In the genomic region with DNA sequence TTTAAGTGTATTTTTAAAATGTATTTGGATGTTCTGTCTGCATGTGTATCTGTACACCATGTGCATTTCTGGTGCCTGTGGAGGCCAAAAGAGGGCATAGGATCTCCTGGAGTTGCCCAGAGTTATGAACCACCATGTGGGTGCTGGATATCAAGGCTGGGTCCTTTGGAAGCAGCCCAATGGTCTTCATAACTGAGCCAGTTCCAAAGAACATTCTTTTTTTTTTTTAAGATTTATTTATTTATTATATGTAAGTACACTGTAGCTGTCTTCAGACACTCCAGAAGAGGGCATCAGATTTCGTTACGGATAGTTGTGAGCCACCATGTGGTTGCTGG, we compare ENCODE assay signal across 9 mouse cellular contexts. TPM values are rescaled to one million over a fixed set of nuclear protein-coding genes. Genes with fewer than 3 reads are reported as not detected.
DNase-seq lines count a peak whose midpoint lies in the region; ATAC-seq lines count a peak whose summit lies in the region.
"Not testable (repeated sequence)": the region's sequence is repeated elsewhere in the genome, so short reads cannot be mapped to it uniquely, and the experiment has no call there.
"Had no signal": no experiment of that assay in that cellular context is flagged by ENCODE, and none has a peak within 500 bp of the region (broad histone marks: within the 10 kb centered on the region; RNA-seq: fewer than 3 reads in every experiment).

No protein-coding gene starts in this region.

- H3K4me1 ChIP-seq in embryonic facial prominence, embryonic 10.5 days, result peaks cover 24% of the 10 kb centered on the region
- peaks cover 11% of the 10 kb centered on the region for H3K4me1 ChIP-seq in forebrain, embryonic 14.5 days (ENCODE audit: control insufficient read depth, insufficient read depth, low read length)
- peaks cover 22% of the 10 kb centered on the region for H3K4me1 ChIP-seq in hindbrain, embryonic 10.5 days (replicated peaks)
- not testable (repeated sequence) for H3K4me1 ChIP-seq in kidney, embryonic 14.5 days (ENCODE audit: control insufficient read depth, insufficient read depth, low read length)
- peaks cover 21% of the 10 kb centered on the region for H3K4me1 ChIP-seq in liver, embryonic 12.5 days
- peaks cover 28% of the 10 kb centered on the region for H3K4me1 ChIP-seq in midbrain, embryonic 13.5 days (replicated peaks)
- H3K4me1 ChIP-seq in neural tube, embryonic 14.5 days (ENCODE audit: control insufficient read depth, insufficient read depth, low read length), result peaks cover 10% of the 10 kb centered on the region

- H3K4me2 ChIP-seq in forebrain, embryonic 14.5 days (ENCODE audit: low read length), result peak overlapping the region; percentile 49
- H3K4me2 ChIP-seq in kidney, embryonic 14.5 days (replicated peaks; ENCODE audit: low read depth, low read length), result not testable (repeated sequence)
- peak overlapping the region; percentile 89; the same call in 1 of the 2 replicates for H3K4me2 ChIP-seq in liver, embryonic 12.5 days
- peak overlapping the region; percentile 65 for H3K4me2 ChIP-seq in midbrain, embryonic 13.5 days (replicated peaks)
- peak overlapping the region; percentile 54 for H3K4me2 ChIP-seq in neural tube, embryonic 14.5 days (ENCODE audit: low read depth, low read length)

- ATAC-seq in forebrain, embryonic 14.5 days; kidney, embryonic 14.5 days (ENCODE audit: low FRiP score, low TSS enrichment); liver, embryonic 12.5 days; midbrain, embryonic 13.5 days; neural tube, embryonic 14.5 days (ENCODE audit: low read depth): not testable (repeated sequence)

- WGBS in embryonic facial prominence, embryonic 10.5 days, result 85% methylated on average over 2 of the region's 2 CpGs
- 78% methylated on average over 2 of the region's 2 CpGs for WGBS in forebrain, embryonic 14.5 days
- WGBS in hindbrain, embryonic 10.5 days, result 88% methylated on average over 2 of the region's 2 CpGs
- 100% methylated on average over 2 of the region's 2 CpGs for WGBS in kidney, embryonic 14.5 days
- 74% methylated on average over 2 of the region's 2 CpGs for WGBS in liver, embryonic 12.5 days (ENCODE audit: insufficient replicate concordance)
- WGBS in midbrain, embryonic 13.5 days, result 77% methylated on average over 2 of the region's 2 CpGs
- 63% methylated on average over 2 of the region's 2 CpGs for WGBS in neural tube, embryonic 14.5 days

- not testable (repeated sequence) for H3K9me3 ChIP-seq in embryonic facial prominence, embryonic 10.5 days; forebrain, embryonic 14.5 days (replicated peaks; ENCODE audit: control insufficient read depth, low read length); hindbrain, embryonic 10.5 days; kidney, embryonic 14.5 days (ENCODE audit: control insufficient read depth, low read length); liver, embryonic 12.5 days (replicated peaks); midbrain, embryonic 13.5 days; neural tube, embryonic 14.5 days (ENCODE audit: control insufficient read depth, low read length)

- H3K9ac ChIP-seq in forebrain, embryonic 14.5 days (ENCODE audit: low read length), result peak overlapping the region; percentile 41; the same call in 1 of the 2 replicates
- not testable (repeated sequence) for H3K9ac ChIP-seq in kidney, embryonic 14.5 days (ENCODE audit: low read depth, low read length); liver, embryonic 12.5 days; neural tube, embryonic 14.5 days (replicated peaks; ENCODE audit: low read depth, low read length)
- peak overlapping the region; percentile 48; the same call in 1 of the 2 replicates for H3K9ac ChIP-seq in midbrain, embryonic 13.5 days (replicated peaks)

- not testable (repeated sequence) for DNase-seq in embryonic facial prominence, embryonic 10.5 days (ENCODE audit: low spot score); forebrain, embryonic 14.5 days (ENCODE audit: low spot score); hindbrain, embryonic 10.5 days (ENCODE audit: low spot score)

- not testable (repeated sequence) for H3K27ac ChIP-seq in embryonic facial prominence, embryonic 10.5 days (replicated peaks); forebrain, embryonic 14.5 days (ENCODE audit: low read depth, low read length); hindbrain, embryonic 10.5 days; kidney, embryonic 14.5 days (ENCODE audit: low read depth, low read length); liver, embryonic 12.5 days; neural tube, embryonic 14.5 days (ENCODE audit: low read depth, low read length)
- H3K27ac ChIP-seq in midbrain, embryonic 13.5 days, result peak overlapping the region; percentile 59; the same call in 1 of the 2 replicates

- peaks cover 27% of the 10 kb centered on the region for H3K36me3 ChIP-seq in embryonic facial prominence, embryonic 10.5 days (replicated peaks)
- not testable (repeated sequence) for H3K36me3 ChIP-seq in forebrain, embryonic 14.5 days (ENCODE audit: control insufficient read depth, insufficient read depth, low read length); kidney, embryonic 14.5 days (ENCODE audit: control insufficient read depth, insufficient read depth, low read length); liver, embryonic 12.5 days; neural tube, embryonic 14.5 days (ENCODE audit: control insufficient read depth, insufficient read depth, low read length)
- peaks cover 27% of the 10 kb centered on the region for H3K36me3 ChIP-seq in hindbrain, embryonic 10.5 days
- peaks cover 12% of the 10 kb centered on the region for H3K36me3 ChIP-seq in midbrain, embryonic 13.5 days

- H3K27me3 ChIP-seq in embryonic facial prominence, embryonic 10.5 days (replicated peaks; ENCODE audit: low read depth, poor library complexity, severe bottlenecking); forebrain, embryonic 14.5 days (replicated peaks; ENCODE audit: control insufficient read depth, insufficient read depth, low read length); hindbrain, embryonic 10.5 days (ENCODE audit: insufficient read depth, poor library complexity, severe bottlenecking); kidney, embryonic 14.5 days (ENCODE audit: control insufficient read depth, insufficient read depth, low read length); liver, embryonic 12.5 days (replicated peaks); midbrain, embryonic 13.5 days; neural tube, embryonic 14.5 days (ENCODE audit: control insufficient read depth, insufficient read depth, low read length): not testable (repeated sequence)

- peak overlapping the region; percentile 90 for H3K4me3 ChIP-seq in embryonic facial prominence, embryonic 10.5 days
- peak overlapping the region; percentile 89 for H3K4me3 ChIP-seq in forebrain, embryonic 14.5 days (ENCODE audit: low read depth, low read length)
- peak overlapping the region; percentile 87 for H3K4me3 ChIP-seq in hindbrain, embryonic 10.5 days
- 0 out of 2 replicates have a peak overlapping the region, but pooled peaks have one; percentile 88 for H3K4me3 ChIP-seq in kidney, embryonic 14.5 days (ENCODE audit: low read length)
- H3K4me3 ChIP-seq in liver, embryonic 12.5 days, result not testable (repeated sequence)
- H3K4me3 ChIP-seq in midbrain, embryonic 13.5 days (replicated peaks), result peak overlapping the region; percentile 85
- H3K4me3 ChIP-seq in neural tube, embryonic 14.5 days (ENCODE audit: low read depth, low read length), result peak overlapping the region; percentile 88

RNA-seq across cellular contexts. Expression of a gene that starts 0.8 kb away (rescaled TPM):
- polyA plus RNA-seq in embryonic facial prominence, embryonic 10.5 days (2016; fragmentation: Nextera tagmentation; extraction: Ambion mirVana), result 168 and 178 TPM in 2 replicates
- polyA plus RNA-seq in forebrain, embryonic 14.5 days (2014; fragmentation: Nextera tagmentation; extraction: Ambion mirVana), result 129 and 143 TPM in 2 replicates
- polyA plus RNA-seq in hindbrain, embryonic 10.5 days (2016; fragmentation: Nextera tagmentation; extraction: Ambion mirVana), result 181 and 211 TPM in 2 replicates
- 73.0 and 91.7 TPM in 2 replicates for polyA plus RNA-seq in kidney, embryonic 14.5 days (2014; fragmentation: Nextera tagmentation; extraction: Ambion mirVana)
- 22.4 and 22.6 TPM in 2 replicates for polyA plus RNA-seq in liver, embryonic 12.5 days (2016; fragmentation: Nextera tagmentation; extraction: Ambion mirVana)
- polyA plus RNA-seq in midbrain, embryonic 13.5 days (2015; fragmentation: Nextera tagmentation; extraction: Ambion mirVana), result 238 and 243 TPM in 2 replicates
- polyA plus RNA-seq in neural tube, embryonic 14.5 days (2014; fragmentation: Nextera tagmentation; extraction: Ambion mirVana), result 192 and 216 TPM in 2 replicates

RNA-seq across cellular contexts. Expression of a gene that starts 13.7 kb away (rescaled TPM):
- polyA plus RNA-seq in embryonic facial prominence, embryonic 10.5 days (2016; fragmentation: Nextera tagmentation; extraction: Ambion mirVana), result 35.4 and 41.3 TPM in 2 replicates
- polyA plus RNA-seq in forebrain, embryonic 14.5 days (2014; fragmentation: Nextera tagmentation; extraction: Ambion mirVana), result 36.9 and 44.2 TPM in 2 replicates
- 22.9 and 34.9 TPM in 2 replicates for polyA plus RNA-seq in hindbrain, embryonic 10.5 days (2016; fragmentation: Nextera tagmentation; extraction: Ambion mirVana)
- 40.7 and 43.7 TPM in 2 replicates for polyA plus RNA-seq in kidney, embryonic 14.5 days (2014; fragmentation: Nextera tagmentation; extraction: Ambion mirVana)
- 2.9 and 3.6 TPM in 2 replicates for polyA plus RNA-seq in liver, embryonic 12.5 days (2016; fragmentation: Nextera tagmentation; extraction: Ambion mirVana)
- polyA plus RNA-seq in midbrain, embryonic 13.5 days (2015; fragmentation: Nextera tagmentation; extraction: Ambion mirVana), result 63.9 and 70.5 TPM in 2 replicates
- 69.9 and 96.5 TPM in 2 replicates for polyA plus RNA-seq in neural tube, embryonic 14.5 days (2014; fragmentation: Nextera tagmentation; extraction: Ambion mirVana)

RNA-seq across cellular contexts. Expression of a gene that starts 18.1 kb away (rescaled TPM):
- 511 and 516 TPM in 2 replicates for polyA plus RNA-seq in embryonic facial prominence, embryonic 10.5 days (2016; fragmentation: Nextera tagmentation; extraction: Ambion mirVana)
- polyA plus RNA-seq in forebrain, embryonic 14.5 days (2014; fragmentation: Nextera tagmentation; extraction: Ambion mirVana), result 226 and 339 TPM in 2 replicates
- 517 and 570 TPM in 2 replicates for polyA plus RNA-seq in hindbrain, embryonic 10.5 days (2016; fragmentation: Nextera tagmentation; extraction: Ambion mirVana)
- polyA plus RNA-seq in kidney, embryonic 14.5 days (2014; fragmentation: Nextera tagmentation; extraction: Ambion mirVana), result 560 and 567 TPM in 2 replicates
- 334 and 339 TPM in 2 replicates for polyA plus RNA-seq in liver, embryonic 12.5 days (2016; fragmentation: Nextera tagmentation; extraction: Ambion mirVana)
- polyA plus RNA-seq in midbrain, embryonic 13.5 days (2015; fragmentation: Nextera tagmentation; extraction: Ambion mirVana), result 639 and 664 TPM in 2 replicates
- polyA plus RNA-seq in neural tube, embryonic 14.5 days (2014; fragmentation: Nextera tagmentation; extraction: Ambion mirVana), result 471 and 524 TPM in 2 replicates

RNA-seq across cellular contexts. Expression of a gene that starts 26.6 kb away (rescaled TPM):
- 8.3 and 9.6 TPM in 2 replicates for polyA plus RNA-seq in embryonic facial prominence, embryonic 10.5 days (2016; fragmentation: Nextera tagmentation; extraction: Ambion mirVana)
- polyA plus RNA-seq in forebrain, embryonic 14.5 days (2014; fragmentation: Nextera tagmentation; extraction: Ambion mirVana), result 0.23 and 0.25 TPM in 2 replicates
- polyA plus RNA-seq in hindbrain, embryonic 10.5 days (2016; fragmentation: Nextera tagmentation; extraction: Ambion mirVana), result 3.4 and 4.3 TPM in 2 replicates
- polyA plus RNA-seq in kidney, embryonic 14.5 days (2014; fragmentation: Nextera tagmentation; extraction: Ambion mirVana), result 2.1 and 2.9 TPM in 2 replicates
- 0.17 and 0.55 TPM in 2 replicates for polyA plus RNA-seq in liver, embryonic 12.5 days (2016; fragmentation: Nextera tagmentation; extraction: Ambion mirVana)
- 0.57 and 0.66 TPM in 2 replicates for polyA plus RNA-seq in midbrain, embryonic 13.5 days (2015; fragmentation: Nextera tagmentation; extraction: Ambion mirVana)
- 0.93 and 1.2 TPM in 2 replicates for polyA plus RNA-seq in neural tube, embryonic 14.5 days (2014; fragmentation: Nextera tagmentation; extraction: Ambion mirVana)
- polyA plus RNA-seq: heart, postnatal 0 days; Patski had no signal

RNA-seq across cellular contexts. Expression of a gene that starts 31.5 kb away (rescaled TPM):
- polyA plus RNA-seq in embryonic facial prominence, embryonic 10.5 days (2016; fragmentation: Nextera tagmentation; extraction: Ambion mirVana), result 12.6 and 14.1 TPM in 2 replicates
- polyA plus RNA-seq in forebrain, embryonic 14.5 days (2014; fragmentation: Nextera tagmentation; extraction: Ambion mirVana), result 31.9 and 38.3 TPM in 2 replicates
- 28.8 and 43.6 TPM in 2 replicates for polyA plus RNA-seq in hindbrain, embryonic 10.5 days (2016; fragmentation: Nextera tagmentation; extraction: Ambion mirVana)
- 14.7 and 17.6 TPM in 2 replicates for polyA plus RNA-seq in kidney, embryonic 14.5 days (2014; fragmentation: Nextera tagmentation; extraction: Ambion mirVana)
- 7.4 and 8.4 TPM in 2 replicates for polyA plus RNA-seq in liver, embryonic 12.5 days (2016; fragmentation: Nextera tagmentation; extraction: Ambion mirVana)
- 55.8 and 56.8 TPM in 2 replicates for polyA plus RNA-seq in midbrain, embryonic 13.5 days (2015; fragmentation: Nextera tagmentation; extraction: Ambion mirVana)
- 49.6 and 51.4 TPM in 2 replicates for polyA plus RNA-seq in neural tube, embryonic 14.5 days (2014; fragmentation: Nextera tagmentation; extraction: Ambion mirVana)
